Comparison of ENCODE assay signal across 28 mouse cellular contexts in the genomic region with DNA sequence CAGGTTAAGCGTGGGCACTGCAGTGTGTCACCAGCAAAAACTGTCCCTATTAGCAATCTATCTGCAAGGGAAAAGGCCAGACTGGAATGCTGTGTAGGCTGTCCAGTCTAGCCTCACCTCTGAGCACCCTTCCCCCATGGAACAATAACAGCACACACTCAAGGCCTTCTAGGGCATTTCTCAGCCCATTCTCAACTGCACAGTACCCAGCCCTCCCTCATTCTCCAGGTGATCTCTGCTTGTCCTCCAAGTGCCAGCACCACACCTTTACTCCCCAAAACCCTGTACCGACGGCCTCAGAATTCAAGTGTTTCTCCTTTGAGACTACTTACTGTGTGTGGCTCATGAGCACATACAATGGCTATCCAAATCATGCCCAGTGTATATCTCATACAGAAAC. TPM values are rescaled to one million over a fixed set of nuclear protein-coding genes. Genes with fewer than 3 reads are reported as not detected.
DNase-seq lines count a peak whose midpoint lies in the region; ATAC-seq and TF ChIP-seq lines count a peak whose summit lies in the region.
"Had no signal": no experiment of that assay in that cellular context is flagged by ENCODE, and none has a peak within 500 bp of the region (broad histone marks: within the 10 kb centered on the region; RNA-seq: fewer than 3 reads in every experiment).

No protein-coding gene starts in this region.

- H3K4me1 ChIP-seq in kidney, embryonic 15.5 days, result peaks cover 27% of the 10 kb centered on the region
- peaks cover 62% of the 10 kb centered on the region for H3K4me1 ChIP-seq in lung, embryonic 15.5 days
- H3K4me1 ChIP-seq in embryonic facial prominence, embryonic 10.5 days, result peaks cover 34% of the 10 kb centered on the region
- H3K4me1 ChIP-seq: hindbrain, embryonic 12.5 days had no signal

- no peak overlapping the region for H3K4me2 ChIP-seq in kidney, embryonic 15.5 days
- no peak overlapping the region for H3K4me2 ChIP-seq in lung, embryonic 15.5 days
- H3K4me2 ChIP-seq: embryonic facial prominence, embryonic 12.5 days; forebrain, embryonic 15.5 days; heart, embryonic 12.5 days; hindbrain, embryonic 12.5 days had no signal

- no peak for DNase-seq in gastrocnemius, adult 2 months
- DNase-seq in gastrocnemius, postnatal 4 days (ENCODE audit: low spot score in 2 of 2), result no peak
- no peak for DNase-seq in kidney, postnatal 4 days
- no peak for DNase-seq in lung, postnatal 4 days
- no peak for DNase-seq in embryonic facial prominence, embryonic 10.5 days (ENCODE audit: low spot score)
- no peak for DNase-seq in retina, embryonic 14.5 days (ENCODE audit: low spot score)
- DNase-seq: adrenal gland, postnatal 10 days; B cell, adult 2 months; cerebellum, adult 11 months; cerebellum, adult 8-10 months; cerebellum, postnatal 14 days; embryo, embryonic 11 days; gastrocnemius, postnatal 10 days; heart, adult 2 months had no signal

- no peak for TF ChIP-seq CTCF in gastrocnemius, adult 2 months (IDR thresholded peaks at IDR 0.05)

- no peak for ATAC-seq in kidney, embryonic 15.5 days (replicated peaks; ENCODE audit: low FRiP score)
- ATAC-seq in lung, embryonic 15.5 days (ENCODE audit: borderline replicate concordance, extremely low read depth, low FRiP score, low TSS enrichment), result no peak
- ATAC-seq: CD4-positive, CD25-positive, alpha-beta regulatory T cell, adult 4 months; forebrain, embryonic 15.5 days had no signal

- no peaks in the 10 kb centered on the region for H3K27me3 ChIP-seq in kidney, embryonic 15.5 days
- no peaks in the 10 kb centered on the region for H3K27me3 ChIP-seq in lung, embryonic 15.5 days
- no peaks in the 10 kb centered on the region for H3K27me3 ChIP-seq in embryonic facial prominence, embryonic 10.5 days (replicated peaks; ENCODE audit: low read depth, poor library complexity, severe bottlenecking)
- H3K27me3 ChIP-seq: embryonic facial prominence, embryonic 12.5 days; forebrain, embryonic 15.5 days; heart, embryonic 12.5 days; hindbrain, embryonic 12.5 days had no signal

- peak overlapping the region; percentile 80 for H3K27ac ChIP-seq in gastrocnemius, adult 2 months
- H3K27ac ChIP-seq in kidney, embryonic 15.5 days, result peak overlapping the region; percentile 68
- H3K27ac ChIP-seq in lung, embryonic 15.5 days, result peak overlapping the region; percentile 9; the same call in 1 of the 2 replicates
- H3K27ac ChIP-seq in embryonic facial prominence, embryonic 10.5 days (replicated peaks), result peak overlapping the region; percentile 19; the same call in 1 of the 2 replicates
- H3K27ac ChIP-seq: embryonic facial prominence, embryonic 12.5 days; forebrain, embryonic 15.5 days; heart, adult 2 months; hindbrain, embryonic 12.5 days had no signal

- H3K4me3 ChIP-seq in gastrocnemius, adult 2 months, result no peak overlapping the region
- H3K4me3 ChIP-seq in kidney, embryonic 15.5 days (replicated peaks), result no peak overlapping the region
- H3K4me3 ChIP-seq in lung, embryonic 15.5 days, result no peak overlapping the region
- H3K4me3 ChIP-seq in embryonic facial prominence, embryonic 10.5 days, result no peak overlapping the region
- H3K4me3 ChIP-seq: embryonic facial prominence, embryonic 12.5 days; forebrain, embryonic 15.5 days; heart, adult 2 months; heart, embryonic 12.5 days; hindbrain, embryonic 12.5 days had no signal

- 90% methylated on average over 3 of the region's 3 CpGs for WGBS in kidney, embryonic 15.5 days
- 69% methylated on average over 3 of the region's 3 CpGs for WGBS in lung, embryonic 15.5 days
- WGBS in embryonic facial prominence, embryonic 10.5 days, result 87% methylated on average over 3 of the region's 3 CpGs

- intact Hi-C loops in gastrocnemius, adult 2 months (cut with DNase I), result loop anchor here (5.0 kb wide), 1 partner anchor 104 kb away; no protein-coding TSS in a partner anchor

- no peaks in the 10 kb centered on the region for H3K9me3 ChIP-seq in kidney, embryonic 15.5 days (replicated peaks)
- no peaks in the 10 kb centered on the region for H3K9me3 ChIP-seq in lung, embryonic 15.5 days
- H3K9me3 ChIP-seq in embryonic facial prominence, embryonic 10.5 days, result no peaks in the 10 kb centered on the region
- H3K9me3 ChIP-seq: embryonic facial prominence, embryonic 12.5 days; forebrain, embryonic 15.5 days; heart, embryonic 12.5 days; hindbrain, embryonic 12.5 days had no signal

- H3K9ac ChIP-seq in kidney, embryonic 15.5 days, result no peak overlapping the region
- no peak overlapping the region for H3K9ac ChIP-seq in lung, embryonic 15.5 days
- H3K9ac ChIP-seq: embryonic facial prominence, embryonic 12.5 days; forebrain, embryonic 15.5 days; heart, embryonic 12.5 days; hindbrain, embryonic 12.5 days had no signal

- no peaks in the 10 kb centered on the region for H3K36me3 ChIP-seq in kidney, embryonic 15.5 days
- H3K36me3 ChIP-seq in lung, embryonic 15.5 days, result no peaks in the 10 kb centered on the region
- H3K36me3 ChIP-seq in embryonic facial prominence, embryonic 10.5 days (replicated peaks), result no peaks in the 10 kb centered on the region
- H3K36me3 ChIP-seq: embryonic facial prominence, embryonic 12.5 days; forebrain, embryonic 15.5 days; G1E; heart, embryonic 12.5 days; hindbrain, embryonic 12.5 days had no signal

RNA-seq across cellular contexts. Expression of a gene that starts 33.3 kb away (rescaled TPM):
- total RNA-seq in gastrocnemius, adult 2 months (2021), result not detected
- total RNA-seq in gastrocnemius, postnatal 4 days (2021), result not detected
- not detected in 2 replicates for polyA plus RNA-seq in kidney, embryonic 15.5 days (2015; fragmentation: Nextera tagmentation; extraction: Ambion mirVana)
- polyA plus RNA-seq in lung, embryonic 15.5 days (2015; fragmentation: Nextera tagmentation; extraction: Ambion mirVana), result 0.15 and 0.16 TPM in 2 replicates
- polyA plus RNA-seq in embryonic facial prominence, embryonic 10.5 days (2016; fragmentation: Nextera tagmentation; extraction: Ambion mirVana), result not detected in 2 replicates
- total RNA-seq: adrenal gland, postnatal 10 days; adrenal gland, postnatal 4 days; common myeloid progenitor, adult 5-6 weeks; gastrocnemius, postnatal 10 days; heart, adult 2 months; heart, postnatal 25 days had no signal
- polyA plus RNA-seq: brain, embryonic 14.5 days; CD4-positive, CD25-positive, alpha-beta regulatory T cell, adult 4 months; forebrain, embryonic 11.5 days; forebrain, embryonic 15.5 days; G1E; heart, adult 2 months; heart, embryonic 12.5 days; heart, embryonic 16.5 days; hindbrain, embryonic 12.5 days had no signal

Comparison
In these comparisons a context has a peak if more than half of its experiments do, and no peak if none do; other contexts are left out.
1. H3K27ac ChIP-seq: peak in every context shown above with its lines; median percentile 80 in gastrocnemius, adult 2 months; 68 in kidney, embryonic 15.5 days; 19 in embryonic facial prominence, embryonic 10.5 days; 9 in lung, embryonic 15.5 days.